Mouse (Mus musculus): Measurements from ENCODE around the gene Gm49395. TPM values are rescaled to one million over a fixed set of nuclear protein-coding genes. Genes with fewer than 3 reads are reported as not detected.

Gm49395 gene
- 4.6 TPM for polyA plus RNA-seq (2014; fragmentation: Illumina TruSeq; extraction: RNeasy Lipid Tissue Mini Kit (QIAGEN cat#74804); ENCODE audit: low read depth, low replicate concordance)

DNA sequence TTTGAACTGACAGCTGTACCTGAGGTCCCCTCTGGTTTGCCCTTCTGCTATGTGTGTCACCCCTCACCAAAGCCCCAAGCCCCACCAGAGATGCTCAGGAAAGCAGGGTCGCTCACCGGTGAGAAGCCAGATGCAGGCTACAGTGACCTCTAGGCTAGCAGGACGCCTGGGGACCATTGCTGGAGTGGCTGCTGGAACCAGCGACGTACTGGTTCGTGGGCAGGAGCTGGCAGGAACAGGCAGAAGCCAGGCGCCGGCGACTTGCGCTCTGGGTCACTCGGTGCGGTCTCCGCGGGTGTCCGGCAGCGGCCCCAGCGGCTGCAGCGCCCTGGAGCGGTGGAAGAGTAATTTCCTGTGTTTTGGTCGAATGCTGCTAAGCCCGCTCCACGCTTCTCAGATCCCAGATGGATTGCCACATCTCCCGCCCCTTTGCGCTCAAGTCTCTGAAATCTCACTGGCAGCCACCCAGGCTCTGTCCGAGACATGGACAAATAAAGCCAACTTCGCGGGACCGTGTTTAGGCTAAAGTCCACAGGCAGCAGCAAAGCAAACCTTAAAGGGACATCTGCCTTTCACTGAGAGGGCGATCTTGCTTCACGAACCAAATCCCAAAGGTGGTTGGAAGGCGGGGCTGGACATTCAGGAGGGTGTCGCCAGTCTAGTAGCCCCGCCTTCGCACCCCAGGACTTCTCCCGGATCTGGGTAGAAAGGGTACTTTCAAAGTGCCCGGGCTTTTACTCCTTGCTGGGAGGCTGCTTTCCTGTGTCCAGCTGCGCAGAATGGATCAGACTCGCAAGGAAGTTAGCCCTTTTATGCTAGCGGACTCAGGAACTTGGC lies at the start of gene Gm49395, which contains the start of gene Itga1:
Gm49395 (minus strand) TSS at position 567 of the 837 bp plus-strand sequence.
Itga1 (minus strand) TSS at position 610 of the 837 bp plus-strand sequence.

GRCm38 (mm10) chr13:115090069-115090976 lies 11.4 kb downstream of the Gm49395 start, which contains the start of gene Pelo:
Gene Pelo, minus strand, starts transcription at chr13:115090186.

Other genes with a start within 250 kb of the Gm49395 start
- 6.6 TPM for gene Itga2, start 169.8 kb downstream of the Gm49395 start, polyA plus RNA-seq (2014; fragmentation: Illumina TruSeq; extraction: RNeasy Lipid Tissue Mini Kit (QIAGEN cat#74804); ENCODE audit: low read depth, low replicate concordance)
- 0.47 TPM for gene Pelo, start 11.7 kb downstream of the Gm49395 start, polyA plus RNA-seq (2014; fragmentation: Illumina TruSeq; extraction: RNeasy Lipid Tissue Mini Kit (QIAGEN cat#74804); ENCODE audit: low read depth, low replicate concordance)
- 48.2 TPM for gene Itga1, start within 50 bp of the Gm49395 start, polyA plus RNA-seq (2014; fragmentation: Illumina TruSeq; extraction: RNeasy Lipid Tissue Mini Kit (QIAGEN cat#74804); ENCODE audit: low read depth, low replicate concordance)